Mouse (Mus musculus): ENCODE measurements around the gene Stk17b. TPM values are rescaled to one million over a fixed set of nuclear protein-coding genes. Genes with fewer than 3 reads are reported as not detected.

Gene Stk17b
- total and polyA plus RNA-seq, 3 experiments, result 6.4 to 8.0 TPM; not detected in 1

DNA sequence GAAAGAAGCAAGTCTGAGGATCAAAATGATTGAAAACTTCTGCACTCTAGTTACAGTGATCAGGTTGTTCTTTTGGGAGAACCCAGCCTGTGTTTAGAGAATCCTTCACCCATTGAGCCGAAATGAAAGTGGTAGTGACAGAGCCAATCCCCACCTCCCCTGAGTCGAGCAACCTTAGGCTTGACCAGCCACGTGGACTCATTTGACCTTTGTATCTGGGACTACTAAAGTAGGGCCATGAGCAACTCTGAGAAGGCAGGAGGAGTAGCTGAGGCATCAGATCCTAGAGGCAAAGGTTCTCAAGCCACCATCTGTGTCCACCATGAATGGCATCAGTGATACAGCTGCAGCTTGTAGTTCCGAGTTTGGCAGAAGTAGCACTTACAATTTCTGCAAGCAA, 10.6 kb upstream of the Stk17b start:
- Histone ChIP-seq H3K9me3 (replicated peaks; ENCODE audit: insufficient read depth, low read length) (no peaks in the 10 kb centered on the region), H3K79me2 (ENCODE audit: control insufficient read depth, insufficient read depth, low read length, poor library complexity) (no peaks in the 10 kb centered on the region), H3K27ac (ENCODE audit: control insufficient read depth, low read depth, low read length) (no peak overlapping the region), H3K36me3 (ENCODE audit: control insufficient read depth in 1 of 2, insufficient read depth in 2 of 2, low read length in 2 of 2) (peaks cover 0 to 13% of the 10 kb centered on the region in 2 experiments; a peak in 2 of 4 replicates), H3K9ac (ENCODE audit: control insufficient read depth, low read depth, low read length, poor library complexity, severe bottlenecking) (no peak overlapping the region), H3K27me3 (ENCODE audit: control insufficient read depth in 1 of 2, insufficient read depth in 2 of 2, low read length in 2 of 2) (no peaks in the 10 kb centered on the region), H3K4me3 (ENCODE audit: control insufficient read depth in 1 of 2, insufficient read depth in 1 of 2, low read depth in 2 of 2, low read length in 2 of 2) (no peak overlapping the region), H3K4me1 (ENCODE audit: control insufficient read depth in 1 of 2, insufficient read depth in 2 of 2, low read length in 2 of 2) (peaks cover 7 to 15% of the 10 kb centered on the region in 2 experiments)
- DNase-seq (ENCODE audit: low read depth, low spot score), result no peak
- TF ChIP-seq ZKSCAN1 (IDR thresholded peaks at IDR 0.05; ENCODE audit: low read depth, low read length) (no peak), MXI1 (IDR thresholded peaks at IDR 0.05; ENCODE audit: low read depth, low read length) (no peak), USF1 (IDR thresholded peaks at IDR 0.05; ENCODE audit: low read depth, low read length) (no peak), ETS1 (IDR thresholded peaks at IDR 0.05; ENCODE audit: low read depth, low read length) (no peak), TAL1 (IDR thresholded peaks at IDR 0.05; ENCODE audit: low read length) (no peak)

DNA sequence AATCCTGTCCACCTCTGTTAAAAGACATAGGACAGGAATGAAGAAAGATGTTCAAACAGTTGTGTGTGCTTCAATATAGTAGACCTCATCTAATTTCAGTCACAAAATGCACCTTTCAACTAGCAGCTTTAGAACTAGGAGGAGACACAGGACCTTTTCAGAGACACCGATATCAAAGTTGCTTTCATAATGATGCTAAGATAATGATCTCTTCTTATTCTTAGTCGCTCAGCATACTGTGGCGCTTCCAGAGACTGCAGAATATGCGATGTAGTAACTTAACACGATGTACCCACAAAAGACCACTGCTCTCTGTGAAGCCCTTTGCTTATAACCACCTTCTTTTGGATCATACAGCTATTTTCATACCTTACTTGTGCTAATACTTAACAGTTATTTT, 10.1 kb upstream of the Stk17b start:
- Histone ChIP-seq H3K4me3 (ENCODE audit: control insufficient read depth in 1 of 2, insufficient read depth in 1 of 2, low read depth in 2 of 2, low read length in 2 of 2) (no peak overlapping the region), H3K9ac (ENCODE audit: control insufficient read depth, low read depth, low read length, poor library complexity, severe bottlenecking) (no peak overlapping the region), H3K36me3 (ENCODE audit: control insufficient read depth in 1 of 2, insufficient read depth in 2 of 2, low read length in 2 of 2) (peaks cover 0 to 13% of the 10 kb centered on the region in 2 experiments; a peak in 2 of 4 replicates), H3K79me2 (ENCODE audit: control insufficient read depth, insufficient read depth, low read length, poor library complexity) (no peaks in the 10 kb centered on the region), H3K27me3 (ENCODE audit: control insufficient read depth in 1 of 2, insufficient read depth in 2 of 2, low read length in 2 of 2) (no peaks in the 10 kb centered on the region), H3K9me3 (replicated peaks; ENCODE audit: insufficient read depth, low read length) (no peaks in the 10 kb centered on the region), H3K27ac (ENCODE audit: control insufficient read depth, low read depth, low read length) (no peak overlapping the region), H3K4me1 (ENCODE audit: control insufficient read depth in 1 of 2, insufficient read depth in 2 of 2, low read length in 2 of 2) (peaks cover 7 to 15% of the 10 kb centered on the region in 2 experiments)
- TF ChIP-seq CHD2 (IDR thresholded peaks at IDR 0.05; ENCODE audit: low read length) (no peak), TBP (IDR thresholded peaks at IDR 0.05; ENCODE audit: low read depth, low read length) (no peak), ELF1 (IDR thresholded peaks at IDR 0.05; ENCODE audit: low read depth, low read length) (no peak), JUND (IDR thresholded peaks at IDR 0.05; ENCODE audit: low read depth, low read length) (no peak), ZC3H11A (IDR thresholded peaks at IDR 0.05; ENCODE audit: low read depth, low read length) (no peak), MAFK (IDR thresholded peaks at IDR 0.05; ENCODE audit: borderline replicate concordance, low read depth, low read length) (no peak), MYB (IDR thresholded peaks at IDR 0.05; ENCODE audit: low read depth, low read length) (no peak), MAZ (IDR thresholded peaks at IDR 0.05; ENCODE audit: low read depth, low read length) (no peak)
- no peak for DNase-seq (ENCODE audit: low read depth, low spot score)

DNA sequence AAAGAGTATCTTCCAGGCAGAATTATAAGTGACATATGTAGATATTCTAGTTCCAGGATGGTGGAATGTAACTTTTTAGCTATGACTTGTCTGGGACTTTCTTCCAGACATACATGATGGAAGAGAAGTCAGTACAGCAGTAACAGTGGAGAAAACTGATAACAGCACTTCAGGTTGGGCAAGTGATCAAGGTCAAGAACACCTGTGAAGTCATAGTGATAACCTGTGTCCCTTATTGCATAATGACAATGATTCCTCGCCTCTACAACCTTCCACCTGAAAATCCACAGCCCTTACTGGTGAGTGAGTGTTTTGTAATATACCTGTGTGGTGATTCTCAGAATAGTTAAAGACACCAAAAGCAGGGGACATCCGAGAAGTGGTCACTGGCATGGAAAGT, 9.3 kb upstream of the Stk17b start:
- H3K9ac ChIP-seq (ENCODE audit: control insufficient read depth, low read depth, low read length, poor library complexity, severe bottlenecking), result no peak overlapping the region

More for the DNA sequence above, 9.3 kb upstream of the Stk17b start:
- no peaks in the 10 kb centered on the region for H3K27me3 ChIP-seq (ENCODE audit: control insufficient read depth in 1 of 2, insufficient read depth in 2 of 2, low read length in 2 of 2)
- no peak overlapping the region for H3K4me3 ChIP-seq (ENCODE audit: control insufficient read depth in 1 of 2, insufficient read depth in 1 of 2, low read depth in 2 of 2, low read length in 2 of 2)
- no peaks in the 10 kb centered on the region for H3K9me3 ChIP-seq (replicated peaks; ENCODE audit: insufficient read depth, low read length)
- TF ChIP-seq ELF1 (IDR thresholded peaks at IDR 0.05; ENCODE audit: low read depth, low read length), result no peak
- TF ChIP-seq RCOR1 (IDR thresholded peaks at IDR 0.05; ENCODE audit: low read depth, low read length), result no peak
- no peak for TF ChIP-seq RAD21 (IDR thresholded peaks at IDR 0.05; ENCODE audit: low read depth, low read length)
- TF ChIP-seq TAL1 (IDR thresholded peaks at IDR 0.05; ENCODE audit: low read length), result no peak
- no peak for TF ChIP-seq MEF2A (IDR thresholded peaks at IDR 0.05; ENCODE audit: extremely low read depth, insufficient replicate concordance, low read depth, low read length, poor library complexity, severe bottlenecking)
- no peak for TF ChIP-seq EP300 (IDR thresholded peaks at IDR 0.05; ENCODE audit: low read depth in 1 of 2, low read length in 2 of 2)
- no peak for TF ChIP-seq POLR2AphosphoS2 (IDR thresholded peaks at IDR 0.05; ENCODE audit: low read length)
- H3K79me2 ChIP-seq (ENCODE audit: control insufficient read depth, insufficient read depth, low read length, poor library complexity), result no peaks in the 10 kb centered on the region
- H3K36me3 ChIP-seq (ENCODE audit: control insufficient read depth in 1 of 2, insufficient read depth in 2 of 2, low read length in 2 of 2), result peaks cover 0 to 13% of the 10 kb centered on the region in 2 experiments; a peak in 2 of 4 replicates
- no peak for DNase-seq (ENCODE audit: low read depth, low spot score)
- peaks cover 7 to 15% of the 10 kb centered on the region in 2 experiments for H3K4me1 ChIP-seq (ENCODE audit: control insufficient read depth in 1 of 2, insufficient read depth in 2 of 2, low read length in 2 of 2)
- H3K27ac ChIP-seq (ENCODE audit: control insufficient read depth, low read depth, low read length), result no peak overlapping the region
